Mouse (Mus musculus) monocyte, adult 5-6 weeks (primary cell): ENCODE results near the gene Prdm1. TPM values are rescaled to one million over a fixed set of nuclear protein-coding genes. Genes with fewer than 3 reads are reported as not detected.

ENCODE experiments used
- ATAC-seq: fragments of 153-309, 156-312 bp; replicated peaks from 2 replicates; pipeline ENCODE4 v1.8.0; 2017; ENCODE audit warnings: mild to moderate bottlenecking; ENCODE audit not compliant: low TSS enrichment, insufficient number of reproducible peaks, severe bottlenecking, poor library complexity, low FRiP score
- total RNA-seq: library from RNA; stranded (forward); fragments of 200-1000, 200-491, 200-594 nt; gene quantifications from 3 replicates; pipeline ENCODE4 v1.2.3, GENCODE M21; 2017

The Prdm1 gene
- total RNA-seq, 1 experiment from 2014 or later: 17.3 TPM

- ATAC-seq: no peak
These were observed 92.3 kb downstream of the Prdm1 start for GRCm38 (mm10) chr10:44435956-44436355.

GRCm38 (mm10) chr10:44434702-44435181 lies 93.6 kb downstream of the Prdm1 start:
- ATAC-seq: peak; percentile 55

GRCm38 (mm10) chr10:44432235-44432634 lies 96.1 kb downstream of the Prdm1 start:
- ATAC-seq: no peak

GRCm38 (mm10) chr10:44431689-44432088 lies 96.6 kb downstream of the Prdm1 start:
- no peak for ATAC-seq

GRCm38 (mm10) chr10:44429177-44429888 lies 99.0 kb downstream of the Prdm1 start:
- no peak for ATAC-seq

GRCm38 (mm10) chr10:44427891-44428361 lies 100.4 kb downstream of the Prdm1 start:
- no peak; the same call in 1 of the 2 replicates for ATAC-seq

GRCm38 (mm10) chr10:44427426-44427825 lies 100.9 kb downstream of the Prdm1 start:
- no peak for ATAC-seq

GRCm38 (mm10) chr10:44425013-44425412 lies 103.3 kb downstream of the Prdm1 start:
- ATAC-seq: no peak

GRCm38 (mm10) chr10:44421896-44422295 lies 106.4 kb downstream of the Prdm1 start:
- no peak for ATAC-seq

GRCm38 (mm10) chr10:44420211-44420610 lies 108.1 kb downstream of the Prdm1 start:
- ATAC-seq: no peak

- no peak for ATAC-seq
These were observed 109.4 kb downstream of the Prdm1 start for GRCm38 (mm10) chr10:44418901-44419300.

- no peak for ATAC-seq
These were observed 112.7 kb downstream of the Prdm1 start for GRCm38 (mm10) chr10:44415576-44415975.

- ATAC-seq: no peak
These were observed 118.3 kb downstream of the Prdm1 start for GRCm38 (mm10) chr10:44409958-44410357.

GRCm38 (mm10) chr10:44409054-44409453 lies 119.2 kb downstream of the Prdm1 start:
- no peak for ATAC-seq

GRCm38 (mm10) chr10:44403415-44403814 lies 124.9 kb downstream of the Prdm1 start:
- ATAC-seq: peak; percentile 77

- ATAC-seq: no peak
These were observed 126.7 kb downstream of the Prdm1 start for GRCm38 (mm10) chr10:44401600-44401999.

- ATAC-seq: no peak
These were observed 127.7 kb downstream of the Prdm1 start for GRCm38 (mm10) chr10:44400602-44401001.

- ATAC-seq: peak; percentile 38; the same call in 1 of the 2 replicates
These were observed 128.2 kb downstream of the Prdm1 start for GRCm38 (mm10) chr10:44400119-44400518.

- ATAC-seq: no peak
These were observed 135.4 kb downstream of the Prdm1 start for GRCm38 (mm10) chr10:44392855-44393254.

- ATAC-seq: no peak
These were observed 136.6 kb downstream of the Prdm1 start for GRCm38 (mm10) chr10:44391509-44392290.
